Mouse (Mus musculus) embryonic facial prominence, embryonic 14.5 days (tissue): ENCODE measurements around the gene Nt5dc1. TPM values are rescaled to one million over a fixed set of nuclear protein-coding genes. Genes with fewer than 3 reads are reported as not detected.
A peak's percentile ranks its signal among the peaks of the same experiment; 100 is the strongest.
"Not testable (repeated sequence)": the region's sequence is repeated elsewhere in the genome, so short reads cannot be mapped to it uniquely, and the experiment has no call there.

Experiments used
- ATAC-seq: fragments of 200-750 bp; cut with Nextera tagmentation; 2 replicates; pipeline ENCODE4 v1.8.0; 2017; ENCODE audit warnings: low read depth, moderate number of reproducible peaks, moderate TSS enrichment
- DNase-seq: peaks from one replicate; pipeline ENCODE4 v3.0.0-alpha.2; 2015; ENCODE audit warnings: low spot score
- H3K27ac ChIP-seq: fragments of 300-500 bp; sonication (generic); replicated peaks from 2 replicates; pipeline ENCODE4 v1.5.1; 2014; ENCODE audit warnings: low read depth, mild to moderate bottlenecking, low read length, moderate library complexity
- H3K27me3 ChIP-seq: fragments of 300-500 bp; sonication (generic); replicated peaks from 2 replicates; pipeline ENCODE4 v1.6.1; 2014; ENCODE audit warnings: low read length; ENCODE audit not compliant: control insufficient read depth, insufficient read depth
- H3K36me3 ChIP-seq: fragments of 300-500 bp; sonication (generic); 2 replicates; pipeline ENCODE4 v1.6.1; 2014; ENCODE audit warnings: low read length, mixed read lengths; ENCODE audit not compliant: control insufficient read depth, insufficient read depth
- H3K4me1 ChIP-seq: fragments of 300-500 bp; sonication (generic); 2 replicates; pipeline ENCODE4 v1.6.1; 2014; ENCODE audit warnings: antibody characterized with exemption, low read length; ENCODE audit not compliant: control insufficient read depth, insufficient read depth
- H3K4me2 ChIP-seq: fragments of 300-500 bp; sonication (generic); 2 replicates; pipeline ENCODE4 v1.6.1; 2014; ENCODE audit warnings: low read depth, mild to moderate bottlenecking, low read length, moderate library complexity, mixed read lengths
- H3K4me3 ChIP-seq: fragments of 300-500 bp; sonication (generic); 2 replicates; pipeline ENCODE4 v1.5.1; 2014; ENCODE audit warnings: low read depth, mild to moderate bottlenecking, low read length
- H3K9ac ChIP-seq: fragments of 300-500 bp; sonication (generic); 2 replicates; pipeline ENCODE4 v1.6.1; 2014; ENCODE audit warnings: low read depth, mild to moderate bottlenecking, low read length, moderate library complexity, mixed read lengths
- H3K9me3 ChIP-seq: fragments of 300-500 bp; sonication (generic); 2 replicates; pipeline ENCODE4 v1.6.1; 2016; ENCODE audit warnings: low read length; ENCODE audit not compliant: control insufficient read depth
- WGBS: fragments of 180-500 bp; shearing (Covaris S2); extraction: QIAGEN DNeasy Blood & Tissue Kit; methylation state at CpG from one replicate; pipeline ENCODE4 v1.1.7; 2014; 5-methylcytosine and 5-hydroxymethylcytosine counted together
- polyA plus RNA-seq: library from polyadenylated mRNA; unstranded; fragments of >200 nt; fragmentation: Nextera tagmentation; extraction: Ambion mirVana; gene quantifications from 2 replicates; pipeline ENCODE4 v1.2.1, GENCODE M21; 2014

Nt5dc1 gene
- polyA plus RNA-seq, result 8.9 and 11.7 TPM in 2 replicates

DNA sequence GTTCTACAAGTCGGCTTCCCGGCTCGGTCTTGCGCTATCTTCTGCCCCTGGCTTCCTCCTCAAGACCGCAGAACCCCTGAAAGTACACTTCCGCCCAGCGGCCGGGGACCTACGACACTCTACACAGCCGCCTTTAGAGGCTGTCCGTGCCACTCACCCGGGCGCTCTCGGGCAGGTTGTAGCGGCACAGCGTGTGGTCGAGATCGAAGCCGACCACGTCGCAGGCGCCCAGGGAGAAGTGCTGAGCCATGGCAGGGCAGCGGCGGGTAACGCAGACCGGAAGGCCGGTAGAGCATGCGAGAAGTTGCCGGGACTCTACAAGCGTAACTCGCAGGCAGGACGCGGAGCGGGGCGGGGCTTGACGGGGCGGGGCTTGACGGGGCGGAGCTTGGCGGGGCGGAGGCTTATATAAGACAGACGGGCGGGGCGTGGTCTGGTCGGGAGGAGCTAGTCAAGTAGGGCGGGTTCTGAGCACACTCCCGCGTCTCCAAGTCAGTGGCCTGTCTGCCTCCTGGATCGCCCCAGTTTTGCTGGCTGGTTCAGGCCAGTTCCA, at the start of gene Nt5dc1:
Gene Nt5dc1, minus strand, starts transcription at position 349 of the 553 bp plus-strand sequence.
- 0% methylated on average over 33 of the region's 49 CpGs for WGBS
- peak within 1 kb of the TSS; percentile 85 for H3K4me3 ChIP-seq
- H3K9ac ChIP-seq, result peak within 1 kb of the TSS; percentile 89
- peaks cover 7% of the 10 kb centered on the region for H3K4me1 ChIP-seq
- H3K4me2 ChIP-seq, result peak within 1 kb of the TSS; percentile 66
- DNase-seq (peak; percentile 97), ATAC-seq (peak; percentile 99)
- no peaks in the 10 kb centered on the region for H3K9me3 ChIP-seq
- H3K27me3 ChIP-seq, result no peaks in the 10 kb centered on the region
- no peaks in the 10 kb centered on the region for H3K36me3 ChIP-seq
- peak within 1 kb of the TSS; percentile 82 for H3K27ac ChIP-seq

DNA sequence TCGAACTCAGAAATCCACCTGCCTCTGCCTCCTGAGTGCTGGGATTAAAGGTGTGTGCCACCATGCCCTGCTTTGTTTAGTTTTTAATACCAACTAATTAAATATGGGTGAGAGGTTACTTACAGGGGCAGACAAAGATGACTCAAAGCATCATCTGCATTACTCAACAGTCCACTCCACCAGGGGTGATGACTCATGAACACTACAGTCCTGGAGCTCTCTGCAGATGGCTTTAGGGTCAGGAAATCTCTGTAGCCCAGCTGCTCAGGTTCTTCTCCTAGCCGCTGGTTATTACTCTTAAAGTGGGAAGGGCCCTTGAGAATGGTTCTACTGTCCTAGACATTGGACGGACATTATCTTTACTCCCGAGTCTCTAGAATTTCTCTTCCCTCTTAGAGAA, 46.0 kb upstream of the Nt5dc1 start:
- Histone ChIP-seq H3K36me3 (no peaks in the 10 kb centered on the region), H3K4me2 (no peak overlapping the region), H3K9me3 (no peaks in the 10 kb centered on the region), H3K9ac (no peak overlapping the region), H3K27ac (no peak overlapping the region), H3K4me1 (no peaks in the 10 kb centered on the region), H3K27me3 (no peaks in the 10 kb centered on the region), H3K4me3 (no peak overlapping the region)
- ATAC-seq (no peak), DNase-seq (no peak)
- 91% methylated on average over 4 of the region's 4 CpGs for WGBS

DNA sequence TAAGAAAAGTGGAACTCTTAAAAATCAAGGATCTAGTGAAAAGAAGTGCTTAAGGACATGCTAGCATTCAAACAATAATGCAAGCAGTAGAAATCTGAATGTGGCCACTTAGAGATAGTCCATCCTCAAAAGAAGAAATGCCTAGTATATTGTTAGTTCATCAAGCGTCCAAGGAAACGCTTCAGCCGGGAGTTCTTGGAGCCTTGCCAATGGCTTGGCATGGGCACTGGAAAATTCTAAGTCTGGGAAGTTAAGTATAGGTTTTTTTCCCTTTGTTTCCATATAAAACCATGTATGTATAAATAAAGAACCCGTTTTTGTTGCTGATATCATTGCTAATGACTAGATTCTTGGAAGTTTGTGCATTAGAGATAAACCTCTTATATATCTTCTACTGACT, 43.1 kb upstream of the Nt5dc1 start:
- DNase-seq (peak; percentile 44), ATAC-seq (no peak)
- H3K9ac ChIP-seq, result no peak overlapping the region
- no peak overlapping the region for H3K27ac ChIP-seq
- H3K27me3 ChIP-seq, result no peaks in the 10 kb centered on the region
- H3K36me3 ChIP-seq, result no peaks in the 10 kb centered on the region
- H3K4me1 ChIP-seq, result no peaks in the 10 kb centered on the region
- H3K4me2 ChIP-seq, result no peak overlapping the region
- WGBS, result 49% methylated on average over 4 of the region's 4 CpGs
- no peak overlapping the region for H3K4me3 ChIP-seq
- no peaks in the 10 kb centered on the region for H3K9me3 ChIP-seq

DNA sequence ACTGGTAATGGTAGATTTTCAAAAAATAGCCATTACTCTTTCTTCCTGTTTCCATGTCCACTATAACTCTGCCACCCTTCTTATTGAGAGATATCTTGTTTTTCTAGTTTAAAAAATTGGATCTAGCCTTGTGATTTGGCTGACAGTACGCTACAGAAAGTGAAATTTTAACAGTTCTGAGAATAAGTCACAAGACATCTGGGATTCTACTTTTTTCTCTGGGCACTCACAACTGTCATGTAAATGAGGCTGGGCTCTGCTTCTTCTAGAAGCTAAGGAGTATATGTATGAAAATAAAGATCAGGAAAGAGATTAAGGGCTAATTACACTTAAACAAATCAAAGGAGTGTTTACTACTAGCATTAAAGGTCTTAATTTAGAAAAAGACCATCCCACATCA, 31.1 kb upstream of the Nt5dc1 start:
- no peaks in the 10 kb centered on the region for H3K4me1 ChIP-seq
- H3K4me3 ChIP-seq, result no peak overlapping the region
- H3K36me3 ChIP-seq, result no peaks in the 10 kb centered on the region
- H3K27ac ChIP-seq, result no peak overlapping the region
- DNase-seq (no peak), ATAC-seq (no peak)
- no peaks in the 10 kb centered on the region for H3K9me3 ChIP-seq
- no peak overlapping the region for H3K4me2 ChIP-seq
- WGBS, result 82% methylated on average over 1 of the region's 1 CpGs
- no peaks in the 10 kb centered on the region for H3K27me3 ChIP-seq
- no peak overlapping the region for H3K9ac ChIP-seq

DNA sequence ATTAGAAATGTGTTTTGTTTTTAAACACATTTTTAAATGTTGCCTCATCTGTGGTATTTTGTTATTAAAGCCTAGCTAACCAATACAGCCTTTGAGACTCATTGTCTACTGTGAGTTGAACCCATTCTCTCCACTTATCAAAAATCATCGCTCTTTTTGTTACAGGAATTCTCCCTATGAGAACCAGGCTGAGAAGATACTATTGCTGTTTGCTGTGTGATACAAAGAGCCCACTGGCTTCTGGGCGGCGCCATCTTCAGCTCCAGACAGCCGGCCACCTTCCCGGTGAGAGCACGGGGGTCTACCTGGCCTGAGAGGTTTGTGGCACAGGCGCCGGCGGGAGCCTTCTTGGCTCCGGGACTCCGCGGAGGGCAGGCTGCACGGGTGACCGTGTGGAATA, 15.8 kb upstream of the Nt5dc1 start:
- WGBS, result 99% methylated on average over 5 of the region's 14 CpGs
- H3K9ac ChIP-seq, H3K4me2 ChIP-seq, DNase-seq, H3K27me3 ChIP-seq, H3K4me3 ChIP-seq, H3K27ac ChIP-seq, ATAC-seq, H3K9me3 ChIP-seq, H3K36me3 ChIP-seq, H3K4me1 ChIP-seq: not testable (repeated sequence)

DNA sequence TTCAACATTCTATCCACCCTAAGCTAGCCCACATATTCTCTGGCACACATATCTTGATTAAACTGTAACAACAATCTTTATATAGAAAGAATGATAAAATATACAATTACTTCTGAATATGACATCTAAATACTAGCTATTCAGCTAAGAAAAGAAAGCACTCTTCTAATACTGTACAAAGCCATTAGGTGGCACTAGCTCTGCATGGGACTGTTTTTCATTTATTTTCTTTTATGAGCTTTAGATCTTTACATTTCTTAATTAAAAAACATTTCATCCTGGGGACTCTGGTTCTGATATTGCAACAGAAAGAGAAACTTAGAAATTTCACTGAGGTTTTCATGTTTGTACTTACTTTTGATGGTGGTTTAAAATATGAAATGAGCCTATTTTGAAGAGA, 13.4 kb upstream of the Nt5dc1 start:
- H3K27me3 ChIP-seq, result no peaks in the 10 kb centered on the region
- no peak overlapping the region for H3K4me3 ChIP-seq
- DNase-seq (peak; percentile 41), ATAC-seq (no peak)
- no peak overlapping the region for H3K4me2 ChIP-seq
- H3K4me1 ChIP-seq, result no peaks in the 10 kb centered on the region
- H3K36me3 ChIP-seq, result no peaks in the 10 kb centered on the region
- no peaks in the 10 kb centered on the region for H3K9me3 ChIP-seq
- H3K27ac ChIP-seq, result no peak overlapping the region
- H3K9ac ChIP-seq, result no peak overlapping the region

DNA sequence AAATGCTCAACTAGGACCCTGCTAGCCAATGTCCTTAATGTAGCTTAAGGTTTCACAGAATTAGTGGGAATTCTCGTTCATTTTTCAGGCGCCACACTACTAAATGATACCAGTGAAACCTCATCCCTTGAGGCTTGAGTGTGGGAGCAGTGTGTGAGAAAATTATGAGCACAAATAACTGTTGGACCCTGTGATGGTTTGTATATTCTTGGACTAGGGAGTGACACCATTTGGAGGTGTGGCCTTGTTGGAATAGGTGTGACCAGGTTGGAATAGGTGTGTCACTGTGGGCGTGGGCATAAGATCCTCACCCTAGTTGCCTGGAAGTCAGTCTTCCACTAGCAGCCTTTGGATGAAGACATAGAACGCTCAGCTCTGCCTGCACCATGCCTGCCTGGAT, 442 bp upstream of the Nt5dc1 start:
- H3K9me3 ChIP-seq, H3K27me3 ChIP-seq, DNase-seq, H3K27ac ChIP-seq, H3K36me3 ChIP-seq, H3K4me1 ChIP-seq, ATAC-seq: not testable (repeated sequence)
- Histone ChIP-seq H3K4me2 (peak overlapping the region; percentile 66), H3K4me3 (peak overlapping the region; percentile 85), H3K9ac (peak overlapping the region; percentile 89)
- 67% methylated on average over 4 of the region's 4 CpGs for WGBS

DNA sequence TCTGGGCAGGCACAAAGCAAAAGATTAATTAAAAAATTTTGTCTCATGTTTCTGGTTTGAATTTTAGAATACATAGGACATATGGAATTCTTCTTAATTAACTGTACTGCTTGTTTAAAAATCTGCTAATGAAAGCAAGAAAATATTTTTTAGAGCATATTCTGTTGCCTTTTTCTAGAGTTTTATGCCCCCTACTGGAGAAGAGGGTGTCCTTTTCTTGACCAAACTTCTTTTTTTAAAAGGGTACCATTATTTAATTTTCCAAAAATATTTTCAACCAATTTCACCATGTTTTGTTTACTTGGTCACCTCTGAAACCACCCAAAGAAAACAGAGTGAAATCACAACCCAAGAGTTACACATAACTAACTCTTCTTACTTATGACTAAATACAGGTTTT, 19.1 kb downstream of the Nt5dc1 start:
- Histone ChIP-seq H3K4me3 (no peak overlapping the region), H3K9ac (no peak overlapping the region), H3K4me1 (no peaks in the 10 kb centered on the region), H3K4me2 (no peak overlapping the region), H3K36me3 (peaks cover 18% of the 10 kb centered on the region), H3K27me3 (no peaks in the 10 kb centered on the region), H3K9me3 (no peaks in the 10 kb centered on the region), H3K27ac (no peak overlapping the region)
- ATAC-seq, result no peak
- no peak for DNase-seq

DNA sequence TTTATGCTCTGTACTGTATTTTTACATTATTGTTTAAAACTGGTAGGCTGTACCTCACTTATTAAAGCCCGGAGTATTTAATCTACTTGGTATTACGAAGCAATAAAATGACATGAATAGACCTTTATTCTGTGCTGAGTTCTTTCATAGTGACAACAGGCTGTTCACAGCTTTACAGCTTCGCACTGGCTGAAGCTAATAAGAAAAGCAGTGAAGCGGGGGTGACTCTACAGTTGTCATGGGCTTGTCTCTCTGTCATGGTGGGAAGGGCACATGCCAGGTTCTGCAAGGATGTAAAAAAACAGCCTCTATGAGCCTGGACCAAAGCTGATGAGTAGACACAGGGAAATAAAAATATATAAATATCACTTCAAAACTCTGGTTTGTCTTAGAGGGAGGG, 21.4 kb downstream of the Nt5dc1 start:
- DNase-seq (no peak), ATAC-seq (no peak)
- WGBS, result 86% methylated on average over 4 of the region's 4 CpGs
- no peak overlapping the region for H3K27ac ChIP-seq
- H3K9ac ChIP-seq, result no peak overlapping the region
- no peaks in the 10 kb centered on the region for H3K9me3 ChIP-seq
- no peak overlapping the region for H3K4me3 ChIP-seq
- no peaks in the 10 kb centered on the region for H3K4me1 ChIP-seq
- H3K27me3 ChIP-seq, result no peaks in the 10 kb centered on the region
- H3K36me3 ChIP-seq, result 0 out of 2 replicates have a peak, but pooled peaks cover 9% of the 10 kb centered on the region
- H3K4me2 ChIP-seq, result no peak overlapping the region
